Mouse (Mus musculus): Measurements from ENCODE around the gene Ptpa.

The Ptpa gene

DNA sequence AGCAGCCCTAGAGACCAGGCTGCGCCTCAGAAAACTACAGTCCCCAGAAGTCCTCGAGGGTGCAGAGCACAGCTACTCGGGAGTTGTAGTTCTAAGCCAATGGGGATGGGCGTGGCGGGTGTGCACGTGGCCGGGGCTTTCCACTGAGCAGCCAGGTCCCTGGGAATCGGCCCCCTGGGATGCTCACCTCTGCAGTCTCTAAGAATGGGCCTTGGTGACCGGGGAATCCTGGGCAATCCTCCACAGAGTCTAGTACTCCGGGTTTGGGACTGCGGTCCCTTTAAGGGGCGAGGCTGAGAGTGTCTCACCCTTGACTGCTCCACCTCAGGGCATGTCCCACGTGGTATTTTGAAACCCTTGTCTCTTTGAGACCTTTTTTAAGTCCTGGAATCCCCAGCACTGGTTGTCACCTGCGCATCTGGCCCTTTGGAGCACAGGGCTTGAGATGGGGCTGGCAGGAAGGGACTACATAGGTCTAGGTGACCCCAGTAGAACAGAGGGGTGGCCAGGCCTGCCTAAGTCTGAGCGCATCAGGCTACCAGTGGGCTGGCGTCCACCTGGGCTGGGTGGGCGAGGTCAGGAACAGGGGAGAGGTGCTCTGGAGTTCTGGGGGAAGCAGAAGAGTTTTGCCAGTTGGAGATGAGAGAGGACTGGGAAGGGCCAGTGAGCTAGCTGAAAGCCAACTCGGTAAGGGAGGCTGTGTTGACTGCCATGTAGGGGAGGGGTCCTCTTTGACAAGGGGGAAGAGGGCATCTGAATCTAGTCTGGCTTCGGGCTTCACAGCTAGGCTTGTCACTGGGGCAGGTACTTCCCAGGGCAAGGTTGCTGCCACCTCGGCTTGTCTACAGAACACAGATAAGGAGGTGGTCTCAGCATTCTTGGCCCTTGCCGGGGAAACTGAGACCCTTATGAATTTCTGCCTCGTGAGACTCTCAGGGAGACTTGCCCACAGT is 80.3 kb downstream of the Ptpa start:
- in situ Hi-C loops (cut with MboI, MseI), result loop anchor here (10.0 kb wide), 1 partner anchor 1271 kb away; no protein-coding TSS in a partner anchor

All from T-helper 2 cell (primary cell).